Comparison of ENCODE assay signal across 13 mouse cellular contexts in genomic region chr3:153118643-153119042, GRCm38 (mm10).
"Had no signal": no experiment of that assay in that cellular context is flagged by ENCODE, and none has a peak within 500 bp of the region (broad histone marks: within the 10 kb centered on the region; RNA-seq: fewer than 3 reads in every experiment).

No protein-coding gene starts in this region.

- H3K9ac ChIP-seq: midbrain, embryonic 13.5 days had no signal

- H3K9me3 ChIP-seq: midbrain, embryonic 13.5 days had no signal

- DNase-seq: kidney, adult 11 months; kidney, adult 9 months; kidney, postnatal 36 days; left cerebral cortex, postnatal 4 days; lung, adult 2 months; lung, postnatal 36 days; thymus, adult 2 months; thymus, postnatal 25 days had no signal

- H3K4me2 ChIP-seq: midbrain, embryonic 13.5 days had no signal

- H3K4me1 ChIP-seq: midbrain, embryonic 13.5 days had no signal

- H3K27me3 ChIP-seq: midbrain, embryonic 13.5 days had no signal

- H3K4me3 ChIP-seq: layer of hippocampus, adult 2 months; midbrain, embryonic 13.5 days had no signal

- H3K36me3 ChIP-seq: midbrain, embryonic 13.5 days had no signal

- ATAC-seq: hindbrain, postnatal 0 days; lung, postnatal 0 days; midbrain, embryonic 13.5 days had no signal

- H3K27ac ChIP-seq: hindbrain, postnatal 0 days; kidney, postnatal 0 days; layer of hippocampus, adult 2 months; midbrain, embryonic 13.5 days had no signal
